Mouse (Mus musculus) embryonic facial prominence, embryonic 11.5 days (tissue): ENCODE results near the gene Gpbar1. TPM values are rescaled to one million over a fixed set of nuclear protein-coding genes. Genes with fewer than 3 reads are reported as not detected.

ENCODE experiments used
- ATAC-seq: fragments of 200-750 bp; cut with Nextera tagmentation; replicated peaks from 2 replicates; pipeline ENCODE4 v1.8.0; 2017; ENCODE audit warnings: low read depth; ENCODE audit not compliant: insufficient number of reproducible peaks, low FRiP score, low TSS enrichment
- DNase-seq: peaks from one replicate; pipeline ENCODE4 v3.0.0-alpha.2; 2015; ENCODE audit warnings: low spot score
- H3K27ac ChIP-seq: fragments of 300-500 bp; sonication (generic); replicated peaks from 2 replicates; pipeline ENCODE4 v1.5.1; 2014; ENCODE audit warnings: mild to moderate bottlenecking, low read depth, low read length, control low read depth
- H3K27me3 ChIP-seq: fragments of 300-500 bp; sonication (generic); 2 replicates; pipeline ENCODE4 v1.6.1; 2014; ENCODE audit warnings: mild to moderate bottlenecking, low read length, moderate library complexity, mixed read lengths; ENCODE audit not compliant: control insufficient read depth, insufficient read depth
- H3K36me3 ChIP-seq: fragments of 300-500 bp; sonication (generic); replicated peaks from 2 replicates; pipeline ENCODE4 v1.6.1; 2014; ENCODE audit warnings: low read depth, mild to moderate bottlenecking, low read length, moderate library complexity, mixed read lengths; ENCODE audit not compliant: control insufficient read depth, insufficient read depth
- H3K4me1 ChIP-seq: fragments of 300-500 bp; sonication (generic); 2 replicates; pipeline ENCODE4 v1.6.1; 2014; ENCODE audit warnings: low read length, mixed read lengths; ENCODE audit not compliant: control insufficient read depth, insufficient read depth
- H3K4me2 ChIP-seq: fragments of 300-500 bp; sonication (generic); 2 replicates; pipeline ENCODE4 v1.6.1; 2014; ENCODE audit warnings: low read depth, mild to moderate bottlenecking, control low read depth, low read length, moderate library complexity
- H3K4me3 ChIP-seq: fragments of 300-500 bp; sonication (generic); 2 replicates; pipeline ENCODE4 v1.5.1; 2014; ENCODE audit warnings: low read depth, low read length, control low read depth
- H3K9ac ChIP-seq: fragments of 300-500 bp; sonication (generic); replicated peaks from 2 replicates; pipeline ENCODE4 v1.6.1; 2014; ENCODE audit warnings: mild to moderate bottlenecking, control low read depth, low read length
- H3K9me3 ChIP-seq: fragments of 300-500 bp; sonication (generic); replicated peaks from 2 replicates; pipeline ENCODE4 v1.6.1; 2016; ENCODE audit warnings: mild to moderate bottlenecking, low read length, inconsistent platforms, mixed read lengths; ENCODE audit not compliant: control insufficient read depth
- WGBS: fragments of 180-500 bp; shearing (Covaris S2); extraction: QIAGEN DNeasy Blood & Tissue Kit; methylation state at CpG from one replicate; pipeline ENCODE4 v1.1.7; 2014; 5-methylcytosine and 5-hydroxymethylcytosine counted together
- polyA plus RNA-seq: library from polyadenylated mRNA; unstranded; fragments of >200 nt; fragmentation: Nextera tagmentation; extraction: Ambion mirVana; gene quantifications from 2 replicates; pipeline ENCODE4 v1.2.1, GENCODE M21; 2014

The Gpbar1 gene
- polyA plus RNA-seq: 0.20 and 0.91 TPM in 2 replicates

DNA sequence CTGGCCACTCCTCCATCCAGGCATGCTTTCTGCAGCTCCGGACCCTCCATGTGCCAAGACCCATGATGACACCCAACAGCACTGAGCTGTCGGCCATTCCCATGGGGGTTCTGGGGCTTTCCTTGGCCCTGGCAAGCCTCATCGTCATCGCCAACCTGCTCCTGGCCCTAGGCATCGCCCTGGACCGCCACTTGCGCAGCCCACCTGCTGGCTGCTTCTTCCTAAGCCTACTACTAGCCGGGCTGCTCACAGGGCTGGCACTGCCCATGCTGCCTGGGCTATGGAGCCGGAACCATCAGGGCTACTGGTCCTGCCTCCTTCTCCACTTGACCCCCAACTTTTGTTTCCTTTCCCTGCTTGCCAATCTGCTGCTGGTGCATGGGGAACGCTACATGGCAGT, at the start of gene Gpbar1:
Gene Gpbar1 (plus strand): TSS at position 13 of the 400 bp plus-strand sequence.
- ATAC-seq (no peak), DNase-seq (no peak)
- no peak within 1 kb of the TSS for H3K4me3 ChIP-seq
- H3K36me3 ChIP-seq: peaks cover 15% of the 10 kb centered on the region
- no peaks in the 10 kb centered on the region; the same call in 1 of the 2 replicates for H3K4me1 ChIP-seq
- no peaks in the 10 kb centered on the region for H3K27me3 ChIP-seq
- H3K9me3 ChIP-seq: no peaks in the 10 kb centered on the region
- H3K9ac ChIP-seq: no peak within 1 kb of the TSS
- H3K4me2 ChIP-seq: no peak within 1 kb of the TSS
- H3K27ac ChIP-seq: no peak within 1 kb of the TSS
- 90% methylated on average over 10 of the region's 10 CpGs for WGBS

DNA sequence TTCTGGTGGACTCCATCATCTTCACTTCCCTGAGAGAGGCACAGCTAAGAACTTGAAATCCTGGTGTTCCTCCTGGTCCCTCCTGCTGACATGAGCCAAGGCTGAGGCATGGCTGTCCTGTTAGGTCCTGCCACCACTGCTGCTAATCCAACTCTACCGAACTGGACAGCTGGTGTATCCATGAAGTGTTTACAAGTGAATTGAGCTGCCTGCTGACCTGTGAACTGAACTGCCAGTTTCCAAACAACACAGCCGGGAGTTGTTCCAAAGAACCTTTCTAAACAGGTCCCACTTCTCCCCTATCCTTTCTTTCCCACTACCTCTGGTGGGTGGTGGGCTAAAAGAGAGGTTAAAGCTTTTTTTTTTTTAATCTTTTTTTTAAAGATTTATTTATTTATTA, 48.4 kb upstream of the Gpbar1 start:
- H3K4me1 ChIP-seq: no peaks in the 10 kb centered on the region
- no peak overlapping the region for H3K4me3 ChIP-seq
- DNase-seq (no peak), ATAC-seq (no peak)
- H3K27me3 ChIP-seq: no peaks in the 10 kb centered on the region
- no peak overlapping the region for H3K27ac ChIP-seq
- no peak overlapping the region for H3K9ac ChIP-seq
- no peak overlapping the region for H3K4me2 ChIP-seq
- 69% methylated on average over 2 of the region's 2 CpGs for whole genome bisulfite sequencing
- H3K36me3 ChIP-seq: no peaks in the 10 kb centered on the region
- no peaks in the 10 kb centered on the region for H3K9me3 ChIP-seq

DNA sequence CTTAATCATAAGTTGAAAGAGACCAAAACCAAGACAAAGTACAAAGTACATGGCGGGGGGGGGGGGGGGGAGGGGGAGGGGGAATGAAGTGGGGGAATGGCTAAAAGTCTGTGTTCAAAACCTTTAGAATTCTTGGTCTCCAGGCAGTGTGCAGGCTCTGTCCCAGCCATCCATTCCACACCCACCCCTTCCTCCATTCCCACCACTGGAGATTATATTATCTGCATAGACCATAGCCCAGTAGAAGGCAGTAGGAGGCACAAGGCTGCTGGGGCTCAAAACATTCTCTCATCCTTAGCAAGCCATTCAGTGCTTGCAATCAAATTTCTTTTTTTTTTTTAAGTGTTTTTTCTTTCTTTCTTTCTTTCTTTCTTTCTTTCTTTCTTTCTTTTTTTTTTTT, 47.4 kb upstream of the Gpbar1 start:
- Histone ChIP-seq H3K27ac (no peak overlapping the region), H3K36me3 (no peaks in the 10 kb centered on the region), H3K4me2 (no peak overlapping the region), H3K4me1 (no peaks in the 10 kb centered on the region), H3K9me3 (no peaks in the 10 kb centered on the region), H3K9ac (no peak overlapping the region), H3K27me3 (no peaks in the 10 kb centered on the region), H3K4me3 (no peak overlapping the region)
- ATAC-seq: no peak
- WGBS: no CpG with 5 or more reads among the region's 1 CpGs
- no peak for DNase-seq

DNA sequence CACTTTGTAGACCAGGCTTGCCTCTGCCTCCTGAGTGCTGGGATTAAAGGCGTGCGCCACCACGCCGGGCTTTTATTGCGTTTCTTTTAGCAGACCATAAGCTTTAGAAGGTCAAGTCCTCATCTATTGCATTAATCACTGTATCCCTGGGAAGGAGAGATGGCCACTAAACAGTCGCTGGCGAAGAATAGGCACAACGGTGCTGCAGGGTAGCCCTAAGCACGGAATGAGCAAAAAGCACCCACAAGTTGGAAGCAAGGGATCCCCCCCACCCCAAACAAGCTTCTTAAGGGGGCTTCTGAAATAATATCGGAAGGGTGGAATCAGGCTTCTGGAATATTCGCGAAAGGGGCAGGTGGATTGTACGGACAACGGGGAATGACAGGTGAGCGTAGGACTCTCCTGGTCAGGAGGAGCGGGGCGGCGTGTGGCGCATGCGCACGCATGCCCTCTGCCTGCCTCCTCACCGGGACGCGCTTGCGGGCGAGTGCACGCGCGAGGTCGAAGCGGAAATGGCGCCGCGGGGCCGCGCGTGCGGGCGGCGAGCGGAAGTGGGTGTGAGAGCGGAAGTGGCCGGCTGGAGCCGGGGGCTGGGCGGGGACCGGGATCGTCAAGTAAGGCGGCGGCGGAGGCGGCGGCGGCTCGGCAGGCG, 42.3 kb upstream of the Gpbar1 start, which contains the start of gene Arpc2:
Gene Arpc2 (plus strand): TSS at position 147 of the 652 bp plus-strand sequence.
- Histone ChIP-seq H3K27me3 (no peaks in the 10 kb centered on the region), H3K36me3 (no peaks in the 10 kb centered on the region), H3K4me2 (peak within 1 kb of the TSS; percentile 71), H3K9ac (peak within 1 kb of the TSS; percentile 89), H3K9me3 (no peaks in the 10 kb centered on the region), H3K4me1 (0 out of 2 replicates have a peak, but pooled peaks cover 3% of the 10 kb centered on the region), H3K27ac (peak within 1 kb of the TSS; percentile 54), H3K4me3 (peak within 1 kb of the TSS; percentile 91)
- ATAC-seq (peak; percentile 88), DNase-seq (peak; percentile 96)
- 2% methylated on average over 41 of the region's 55 CpGs for WGBS

DNA sequence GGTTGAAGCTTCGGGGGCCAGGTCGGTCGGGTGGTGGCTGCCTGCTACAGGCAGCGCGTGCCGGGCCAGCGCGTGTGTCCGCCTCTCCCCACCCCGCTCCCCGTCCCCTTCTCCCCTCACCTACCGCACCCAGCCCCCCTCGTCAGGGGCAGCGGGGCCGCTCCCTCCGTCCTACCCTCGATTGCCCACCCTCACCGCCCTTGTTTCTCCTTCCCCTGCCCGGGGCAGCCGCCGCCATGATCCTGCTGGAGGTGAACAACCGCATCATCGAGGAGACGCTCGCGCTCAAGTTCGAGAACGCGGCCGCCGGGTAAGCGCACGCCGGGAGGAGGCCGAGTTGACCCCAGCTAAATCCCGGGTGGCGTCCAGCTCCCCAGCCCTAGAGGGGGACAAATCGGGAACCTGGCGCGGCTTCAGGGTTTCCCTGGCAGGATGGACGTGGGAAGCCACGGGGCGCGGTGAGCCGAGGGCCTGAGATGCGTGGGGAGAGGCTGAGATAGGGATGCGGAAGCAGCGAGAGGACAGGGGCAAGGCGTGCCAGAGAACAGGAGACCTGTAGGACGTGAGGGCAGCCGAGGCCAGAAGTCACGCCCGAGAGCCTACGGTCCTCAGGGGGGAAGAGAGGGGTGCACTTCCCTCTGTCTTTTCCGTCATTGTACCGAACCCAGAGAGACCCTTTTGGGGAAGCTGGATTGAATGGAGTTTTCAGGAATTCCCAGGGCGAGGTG, 41.6 kb upstream of the Gpbar1 start:
- DNase-seq (peak; percentile 15), ATAC-seq (peak; percentile 77)
- peak overlapping the region; percentile 89 for H3K9ac ChIP-seq
- H3K4me3 ChIP-seq: peak overlapping the region; percentile 91
- no peaks in the 10 kb centered on the region for H3K36me3 ChIP-seq
- no peaks in the 10 kb centered on the region for H3K9me3 ChIP-seq
- WGBS: under 1% methylated on average over 52 of the region's 57 CpGs
- H3K27ac ChIP-seq: peak overlapping the region; percentile 54
- 0 out of 2 replicates have a peak, but pooled peaks cover 3% of the 10 kb centered on the region for H3K4me1 ChIP-seq
- peak overlapping the region; percentile 65 for H3K4me2 ChIP-seq
- H3K27me3 ChIP-seq: no peaks in the 10 kb centered on the region

DNA sequence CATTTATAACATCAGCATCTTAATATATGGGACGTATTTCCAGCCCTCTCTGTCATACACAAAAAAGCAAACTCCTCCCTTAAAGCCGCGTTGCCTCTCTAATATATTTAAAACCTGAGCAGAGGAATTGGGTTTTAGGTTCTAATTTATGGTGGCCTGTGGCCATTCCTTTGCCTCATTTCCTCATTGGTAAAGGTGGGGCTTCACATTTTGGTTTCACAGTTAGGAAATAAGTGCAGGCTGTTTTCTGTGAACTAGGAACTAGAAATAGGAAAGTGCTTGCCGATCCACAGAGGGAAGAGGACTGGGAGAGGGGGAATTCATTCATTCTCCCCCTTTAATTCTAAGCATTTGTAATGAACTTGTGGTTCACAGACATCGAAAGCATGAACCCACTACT, 40.7 kb upstream of the Gpbar1 start:
- Histone ChIP-seq H3K4me1 (0 out of 2 replicates have a peak, but pooled peaks cover 3% of the 10 kb centered on the region), H3K4me2 (peak overlapping the region; percentile 65), H3K4me3 (peak overlapping the region; percentile 91), H3K9ac (0 out of 2 replicates have a peak overlapping the region, but pooled peaks have one; percentile 1), H3K27me3 (no peaks in the 10 kb centered on the region), H3K9me3 (no peaks in the 10 kb centered on the region), H3K36me3 (no peaks in the 10 kb centered on the region), H3K27ac (no peak overlapping the region)
- ATAC-seq: no peak
- DNase-seq: no peak
- WGBS: 49% methylated on average over 5 of the region's 5 CpGs

DNA sequence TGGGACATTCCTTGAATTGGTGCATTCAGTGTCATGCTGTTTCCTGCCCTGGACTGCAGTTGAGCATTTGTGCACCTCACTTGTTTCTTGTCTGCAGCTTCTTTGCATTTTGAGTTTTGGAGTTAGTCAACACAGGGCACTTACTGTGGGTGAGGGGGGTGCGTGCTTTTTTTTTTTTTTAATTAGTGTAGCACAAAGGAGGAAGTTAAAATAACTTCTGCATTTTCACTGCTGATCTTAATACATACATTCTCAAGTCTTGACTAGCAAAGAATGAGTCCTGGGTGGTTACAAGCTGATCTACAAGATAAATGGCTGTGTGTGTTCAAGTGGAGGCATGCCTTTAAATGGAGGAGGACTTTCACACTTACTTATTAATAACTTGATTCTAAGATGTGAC, 40.2 kb upstream of the Gpbar1 start:
- Histone ChIP-seq H3K27me3 (no peaks in the 10 kb centered on the region), H3K27ac (no peak overlapping the region), H3K36me3 (no peaks in the 10 kb centered on the region), H3K9me3 (no peaks in the 10 kb centered on the region), H3K4me2 (peak overlapping the region; percentile 65), H3K4me1 (0 out of 2 replicates have a peak, but pooled peaks cover 3% of the 10 kb centered on the region), H3K9ac (no peak overlapping the region), H3K4me3 (peak overlapping the region; percentile 91)
- ATAC-seq (no peak), DNase-seq (no peak)
- 73% methylated on average over 1 of the region's 1 CpGs for WGBS

DNA sequence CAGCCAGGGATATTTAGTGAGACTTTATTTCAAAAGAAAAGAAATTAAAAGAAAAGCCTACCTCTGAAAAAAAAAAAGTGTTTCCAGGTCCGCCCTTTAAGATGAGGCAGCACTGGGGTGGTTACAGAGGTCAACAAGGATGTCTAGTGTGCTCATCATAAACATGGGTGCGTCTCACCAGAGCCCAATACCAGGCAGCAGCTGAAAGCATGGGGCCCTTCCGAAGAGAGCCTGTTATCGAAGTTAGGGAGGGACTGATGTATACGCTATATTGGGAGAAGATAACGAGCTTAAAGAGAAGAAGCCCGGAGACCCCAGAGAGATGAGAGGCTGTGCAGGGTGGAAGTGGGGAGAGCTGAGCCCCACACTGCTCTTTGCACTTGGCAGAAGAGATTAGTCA, 39.2 kb upstream of the Gpbar1 start:
- DNase-seq (no peak), ATAC-seq (no peak)
- Histone ChIP-seq H3K4me1 (0 out of 2 replicates have a peak, but pooled peaks cover 3% of the 10 kb centered on the region), H3K27ac (no peak overlapping the region), H3K9ac (no peak overlapping the region), H3K36me3 (no peaks in the 10 kb centered on the region), H3K9me3 (no peaks in the 10 kb centered on the region), H3K4me2 (no peak overlapping the region), H3K4me3 (no peak overlapping the region), H3K27me3 (no peaks in the 10 kb centered on the region)
- WGBS: 70% methylated on average over 7 of the region's 7 CpGs
